Mouse (Mus musculus): ENCODE results near the gene Herc2. TPM values are rescaled to one million over a fixed set of nuclear protein-coding genes. Genes with fewer than 3 reads are reported as not detected.

Gene Herc2
- total and polyA plus RNA-seq, 2 experiments from 2014 or later, result 13.0 to 21.6 TPM

GRCm38 (mm10) chr7:56202843-56203242, 152.8 kb downstream of the Herc2 start:
- WGBS, result 95% methylated on average over 3 of the region's 3 CpGs
- no peaks in the 10 kb centered on the region for H3K9me3 ChIP-seq (replicated peaks; ENCODE audit: control insufficient read depth, low read length)
- no peak overlapping the region for H3K27ac ChIP-seq (ENCODE audit: low read depth)
- no peak for DNase-seq (ENCODE audit: low spot score)
- no peak for TF ChIP-seq CTCF (IDR thresholded peaks at IDR 0.05; ENCODE audit: low read depth)
- no peak for TF ChIP-seq EP300 (IDR thresholded peaks at IDR 0.05; ENCODE audit: low read depth)
- no peaks in the 10 kb centered on the region for H3K27me3 ChIP-seq (ENCODE audit: control insufficient read depth, insufficient read depth, low read length)
- H3K4me2 ChIP-seq (ENCODE audit: low read depth, low read length), result no peak overlapping the region
- H3K4me1 ChIP-seq (ENCODE audit: control insufficient read depth, insufficient read depth), result no peaks in the 10 kb centered on the region
- H3K4me3 ChIP-seq (ENCODE audit: low read depth, low read length), result no peak overlapping the region
- no peak for ATAC-seq (ENCODE audit: insufficient read depth, low read depth)
- H3K36me3 ChIP-seq (replicated peaks; ENCODE audit: control insufficient read depth, insufficient read depth, low read length), result peaks cover 91% of the 10 kb centered on the region
- H3K9ac ChIP-seq (replicated peaks; ENCODE audit: low read depth, low read length), result no peak overlapping the region

- no peak overlapping the region for H3K4me2 ChIP-seq (ENCODE audit: low read depth, low read length)
- no peak overlapping the region for H3K9ac ChIP-seq (replicated peaks; ENCODE audit: low read depth, low read length)
- H3K4me1 ChIP-seq (ENCODE audit: control insufficient read depth, insufficient read depth), result no peaks in the 10 kb centered on the region
- peaks cover 89% of the 10 kb centered on the region for H3K36me3 ChIP-seq (replicated peaks; ENCODE audit: control insufficient read depth, insufficient read depth, low read length)
- ATAC-seq (ENCODE audit: insufficient read depth, low read depth), result no peak
- TF ChIP-seq CTCF (IDR thresholded peaks at IDR 0.05; ENCODE audit: low read depth) (no peak), EP300 (IDR thresholded peaks at IDR 0.05; ENCODE audit: low read depth) (no peak)
- no peak overlapping the region for H3K27ac ChIP-seq (ENCODE audit: low read depth)
- H3K27me3 ChIP-seq (ENCODE audit: control insufficient read depth, insufficient read depth, low read length), result no peaks in the 10 kb centered on the region
- H3K9me3 ChIP-seq (replicated peaks; ENCODE audit: control insufficient read depth, low read length), result no peaks in the 10 kb centered on the region
- no peak overlapping the region for H3K4me3 ChIP-seq (ENCODE audit: low read depth, low read length)
- 93% methylated on average over 2 of the region's 2 CpGs for WGBS
- DNase-seq (ENCODE audit: low spot score), result no peak
Measured at GRCm38 (mm10) chr7:56203286-56203685, 153.3 kb downstream of the Herc2 start.

- Histone ChIP-seq H3K27ac (ENCODE audit: low read depth) (no peak overlapping the region), H3K4me1 (ENCODE audit: control insufficient read depth, insufficient read depth) (no peaks in the 10 kb centered on the region), H3K9ac (replicated peaks; ENCODE audit: low read depth, low read length) (no peak overlapping the region), H3K4me2 (ENCODE audit: low read depth, low read length) (no peak overlapping the region), H3K9me3 (replicated peaks; ENCODE audit: control insufficient read depth, low read length) (no peaks in the 10 kb centered on the region), H3K4me3 (ENCODE audit: low read depth, low read length) (no peak overlapping the region), H3K27me3 (ENCODE audit: control insufficient read depth, insufficient read depth, low read length) (no peaks in the 10 kb centered on the region), H3K36me3 (replicated peaks; ENCODE audit: control insufficient read depth, insufficient read depth, low read length) (peaks cover 85% of the 10 kb centered on the region)
- ATAC-seq (ENCODE audit: insufficient read depth, low read depth) (no peak), DNase-seq (ENCODE audit: low spot score) (no peak)
- no peak for TF ChIP-seq EP300 (IDR thresholded peaks at IDR 0.05; ENCODE audit: low read depth)
- TF ChIP-seq CTCF (IDR thresholded peaks at IDR 0.05; ENCODE audit: low read depth), result no peak
- WGBS, result 82% methylated on average over 3 of the region's 3 CpGs
Measured at GRCm38 (mm10) chr7:56204877-56205276, 154.9 kb downstream of the Herc2 start.

GRCm38 (mm10) chr7:56220811-56221210, 170.8 kb downstream of the Herc2 start:
- 88% methylated on average over 6 of the region's 6 CpGs for WGBS
- Histone ChIP-seq H3K27ac (ENCODE audit: low read depth) (no peak overlapping the region), H3K4me3 (ENCODE audit: low read depth, low read length) (no peak overlapping the region), H3K9ac (replicated peaks; ENCODE audit: low read depth, low read length) (no peak overlapping the region), H3K9me3 (replicated peaks; ENCODE audit: control insufficient read depth, low read length) (no peaks in the 10 kb centered on the region), H3K36me3 (replicated peaks; ENCODE audit: control insufficient read depth, insufficient read depth, low read length) (peaks cover 82% of the 10 kb centered on the region), H3K27me3 (ENCODE audit: control insufficient read depth, insufficient read depth, low read length) (no peaks in the 10 kb centered on the region), H3K4me1 (ENCODE audit: control insufficient read depth, insufficient read depth) (no peaks in the 10 kb centered on the region), H3K4me2 (ENCODE audit: low read depth, low read length) (no peak overlapping the region)
- TF ChIP-seq EP300 (IDR thresholded peaks at IDR 0.05; ENCODE audit: low read depth) (no peak), CTCF (IDR thresholded peaks at IDR 0.05; ENCODE audit: low read depth) (no peak)
- ATAC-seq (ENCODE audit: insufficient read depth, low read depth) (no peak), DNase-seq (ENCODE audit: low spot score) (no peak)

GRCm38 (mm10) chr7:56235794-56236423, 185.9 kb downstream of the Herc2 start:
- no peaks in the 10 kb centered on the region for H3K27me3 ChIP-seq (ENCODE audit: control insufficient read depth, insufficient read depth, low read length)
- no peak overlapping the region for H3K27ac ChIP-seq (ENCODE audit: low read depth)
- peaks cover 11% of the 10 kb centered on the region for H3K36me3 ChIP-seq (replicated peaks; ENCODE audit: control insufficient read depth, insufficient read depth, low read length)
- H3K4me1 ChIP-seq (ENCODE audit: control insufficient read depth, insufficient read depth), result no peaks in the 10 kb centered on the region
- no peak overlapping the region for H3K4me3 ChIP-seq (ENCODE audit: low read depth, low read length)
- ATAC-seq (ENCODE audit: insufficient read depth, low read depth) (no peak), DNase-seq (ENCODE audit: low spot score) (no peak)
- H3K9ac ChIP-seq (replicated peaks; ENCODE audit: low read depth, low read length), result no peak overlapping the region
- 43% methylated on average over 5 of the region's 5 CpGs for WGBS
- no peaks in the 10 kb centered on the region for H3K9me3 ChIP-seq (replicated peaks; ENCODE audit: control insufficient read depth, low read length)
- no peak overlapping the region for H3K4me2 ChIP-seq (ENCODE audit: low read depth, low read length)
- no peak for TF ChIP-seq CTCF (IDR thresholded peaks at IDR 0.05; ENCODE audit: low read depth)
- no peak for TF ChIP-seq EP300 (IDR thresholded peaks at IDR 0.05; ENCODE audit: low read depth)

- TF ChIP-seq CTCF (IDR thresholded peaks at IDR 0.05; ENCODE audit: low read depth) (no peak), EP300 (IDR thresholded peaks at IDR 0.05; ENCODE audit: low read depth) (no peak)
- Histone ChIP-seq H3K27ac (ENCODE audit: low read depth) (no peak overlapping the region), H3K4me3 (ENCODE audit: low read depth, low read length) (no peak overlapping the region), H3K4me1 (ENCODE audit: control insufficient read depth, insufficient read depth) (no peaks in the 10 kb centered on the region), H3K27me3 (ENCODE audit: control insufficient read depth, insufficient read depth, low read length) (no peaks in the 10 kb centered on the region), H3K4me2 (ENCODE audit: low read depth, low read length) (no peak overlapping the region), H3K9ac (replicated peaks; ENCODE audit: low read depth, low read length) (no peak overlapping the region), H3K9me3 (replicated peaks; ENCODE audit: control insufficient read depth, low read length) (no peaks in the 10 kb centered on the region), H3K36me3 (replicated peaks; ENCODE audit: control insufficient read depth, insufficient read depth, low read length) (peaks cover 6% of the 10 kb centered on the region; the same call in 1 of the 2 replicates)
- ATAC-seq (ENCODE audit: insufficient read depth, low read depth) (no peak), DNase-seq (ENCODE audit: low spot score) (no peak)
- WGBS, result 82% methylated on average over 3 of the region's 3 CpGs
Measured at GRCm38 (mm10) chr7:56236617-56237016, 186.6 kb downstream of the Herc2 start.

Measured in heart, postnatal 0 days (tissue).